Mouse (Mus musculus) testis, adult 2 months (tissue): ENCODE measurements at regions not wholly inside any gene's neighbourhood (a gene's known extent, or its start where the extent isn't known, plus 50 kb on each side); places are given as distances from the start of the nearest gene placed in this dataset.

Source experiments
- CTCF ChIP-seq: fragments of 200-500 bp; IDR thresholded peaks from 2 replicates; pipeline ENCODE4 v1.5.1; 2012; ENCODE audit warnings: low read depth, mild to moderate bottlenecking, inconsistent platforms, low read length, moderate library complexity; ENCODE audit not compliant: control insufficient read depth, insufficient read depth, insufficient replicate concordance
- POLR2A ChIP-seq: fragments of 200-500 bp; IDR thresholded peaks from 2 replicates; pipeline ENCODE4 v1.6.1; 2012; ENCODE audit warnings: low read depth, mild to moderate bottlenecking, inconsistent platforms, low read length, moderate library complexity; ENCODE audit not compliant: control insufficient read depth

DNA sequence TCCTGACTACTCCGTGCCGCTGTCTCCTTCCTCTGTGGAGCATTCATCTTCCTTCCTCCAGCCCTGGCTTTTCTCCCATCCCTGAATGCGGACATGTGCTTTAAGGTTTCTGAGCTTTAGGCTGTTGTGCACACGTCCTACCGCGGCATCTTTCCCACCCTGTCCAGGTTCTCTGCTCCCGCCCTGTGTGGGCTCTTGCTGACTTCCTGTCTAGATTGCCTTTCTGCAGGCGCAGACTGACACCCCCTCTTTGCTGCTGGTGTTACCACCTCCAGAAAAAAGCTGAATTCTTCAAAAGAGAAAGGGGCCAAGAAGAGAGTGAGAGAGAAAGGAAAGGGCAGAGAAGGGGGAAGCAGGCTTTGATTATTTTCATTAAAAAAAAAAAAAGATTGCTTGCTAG, 167.7 kb upstream of the Klf4 start:
- no peak for TF ChIP-seq CTCF
- TF ChIP-seq POLR2A, result no peak
